Comparison of ENCODE assay signal across 8 mouse cellular contexts in genomic region chr10:128455280-128455679, GRCm38 (mm10). TPM values are rescaled to one million over a fixed set of nuclear protein-coding genes. Genes with fewer than 3 reads are reported as not detected.
A peak's percentile ranks its signal among the peaks of the same experiment; 100 is the strongest.
DNase-seq lines count a peak whose midpoint lies in the region; ATAC-seq and TF ChIP-seq lines count a peak whose summit lies in the region.

No protein-coding gene starts in this region.

- H3K4me1 ChIP-seq in CH12.LX (ENCODE audit: control insufficient read depth in 1 of 2, insufficient read depth in 2 of 2), result peaks cover 0 to 20% of the 10 kb centered on the region in 2 experiments; a peak in 3 of 4 replicates
- peaks cover 0 to 6% of the 10 kb centered on the region in 2 experiments; a peak in 2 of 4 replicates for H3K4me1 ChIP-seq in heart, embryonic 14.5 days (ENCODE audit: control insufficient read depth in 2 of 2, insufficient read depth in 2 of 2, low read length in 2 of 2)
- peaks cover 2% of the 10 kb centered on the region; the same call in 1 of the 2 replicates for H3K4me1 ChIP-seq in liver, postnatal 0 days (ENCODE audit: insufficient read depth)
- peaks cover 2% of the 10 kb centered on the region for H3K4me1 ChIP-seq in neural tube, embryonic 12.5 days
- peaks cover 5% of the 10 kb centered on the region for H3K4me1 ChIP-seq in thymus, adult 2 months (replicated peaks; ENCODE audit: control insufficient read depth, insufficient read depth, low read length)

- H3K27ac ChIP-seq in CH12.LX (ENCODE audit: insufficient read depth, low read depth), result no peak overlapping the region
- H3K27ac ChIP-seq in heart, embryonic 14.5 days (replicated peaks in 1 of 2; ENCODE audit: control insufficient read depth in 1 of 2, insufficient read depth in 1 of 2, low read depth in 2 of 2, low read length in 2 of 2), result no peak overlapping the region
- no peak overlapping the region for H3K27ac ChIP-seq in liver, postnatal 0 days (ENCODE audit: low read depth)
- H3K27ac ChIP-seq in neural tube, embryonic 12.5 days, result no peak overlapping the region
- H3K27ac ChIP-seq in thymus, adult 2 months (ENCODE audit: control insufficient read depth, insufficient read depth, low read length), result no peak overlapping the region

- in situ Hi-C loops in CH12.LX (cut with MboI; ENCODE audit: low pct_ligation_motif_present, low pct_unique_long_range_greater_than_20kb, low sequenced_read_pairs), result no loop called here

- peaks cover 8% of the 10 kb centered on the region for H3K79me2 ChIP-seq in CH12.LX (replicated peaks; ENCODE audit: control insufficient read depth, extremely low read depth, insufficient read depth, poor library complexity, severe bottlenecking)

- H3K4me3 ChIP-seq in CH12.LX (replicated peaks in 1 of 3; ENCODE audit: low read depth in 2 of 3, low read length in 2 of 3, poor library complexity in 1 of 3), result no peak overlapping the region
- H3K4me3 ChIP-seq in heart, embryonic 14.5 days (ENCODE audit: control insufficient read depth in 1 of 2, insufficient read depth in 1 of 2, low read depth in 1 of 2, low read length in 2 of 2), result no peak overlapping the region
- H3K4me3 ChIP-seq in liver, postnatal 0 days (ENCODE audit: low read depth, low read length), result no peak overlapping the region
- H3K4me3 ChIP-seq in neural tube, embryonic 12.5 days, result no peak overlapping the region
- H3K4me3 ChIP-seq in thymus, adult 2 months (ENCODE audit: control insufficient read depth, insufficient read depth, low read length), result no peak overlapping the region

- no peaks in the 10 kb centered on the region for H3K27me3 ChIP-seq in CH12.LX (replicated peaks)
- no peaks in the 10 kb centered on the region for H3K27me3 ChIP-seq in heart, embryonic 14.5 days (ENCODE audit: control insufficient read depth, insufficient read depth, low read length)
- H3K27me3 ChIP-seq in liver, postnatal 0 days (ENCODE audit: insufficient read depth, low read length), result no peaks in the 10 kb centered on the region
- H3K27me3 ChIP-seq in neural tube, embryonic 12.5 days (replicated peaks), result no peaks in the 10 kb centered on the region
- no peaks in the 10 kb centered on the region for H3K27me3 ChIP-seq in thymus, adult 2 months (ENCODE audit: control insufficient read depth, insufficient read depth, low read length)

- dilution Hi-C loops in CH12.LX (cut with MboI; ENCODE audit: extremely low pct_ligation_motif_present, extremely low pct_unique_long_range_greater_than_20kb, low sequenced_read_pairs), result no loop called here

- H3K36me3 ChIP-seq in CH12.LX (replicated peaks in 1 of 2; ENCODE audit: control insufficient read depth in 1 of 2, insufficient read depth in 1 of 2, low read length in 1 of 2), result no peaks in the 10 kb centered on the region
- H3K36me3 ChIP-seq in heart, embryonic 14.5 days (ENCODE audit: control insufficient read depth, insufficient read depth, low read length), result no peaks in the 10 kb centered on the region
- no peaks in the 10 kb centered on the region for H3K36me3 ChIP-seq in liver, postnatal 0 days (replicated peaks; ENCODE audit: insufficient read depth, low read length)
- H3K36me3 ChIP-seq in neural tube, embryonic 12.5 days, result no peaks in the 10 kb centered on the region
- H3K36me3 ChIP-seq in thymus, adult 2 months (ENCODE audit: control insufficient read depth, insufficient read depth, low read length), result no peaks in the 10 kb centered on the region

- TF ChIP-seq CTCF in CH12.LX (conservative IDR thresholded peaks at IDR 0.05 in 1 of 2, IDR thresholded peaks at IDR 0.05 in 1 of 2; ENCODE audit: low read depth in 2 of 2, low read length in 2 of 2), result peak; percentile 11 to 84; a peak in 2 of 4 replicates
- peak; percentile 80 for TF ChIP-seq CTCF in liver, postnatal 0 days (IDR thresholded peaks at IDR 0.05; ENCODE audit: low read depth)
- no peak for TF ChIP-seq CTCF in thymus, adult 2 months (IDR thresholded peaks at IDR 0.05; ENCODE audit: borderline replicate concordance, control insufficient read depth, extremely low read depth, insufficient read depth, low read length, poor library complexity)

- no peaks in the 10 kb centered on the region for H3K9me3 ChIP-seq in CH12.LX (replicated peaks; ENCODE audit: low read length)
- H3K9me3 ChIP-seq in heart, embryonic 14.5 days (ENCODE audit: control insufficient read depth, low read length), result no peaks in the 10 kb centered on the region
- H3K9me3 ChIP-seq in liver, postnatal 0 days (ENCODE audit: low read length), result no peaks in the 10 kb centered on the region
- no peaks in the 10 kb centered on the region for H3K9me3 ChIP-seq in neural tube, embryonic 12.5 days

- 0 out of 2 replicates have a peak overlapping the region, but pooled peaks have one; percentile 37 for H3K4me2 ChIP-seq in CH12.LX (ENCODE audit: insufficient read depth, low read depth, poor library complexity, severe bottlenecking)
- H3K4me2 ChIP-seq in heart, embryonic 14.5 days (ENCODE audit: low read length), result peak overlapping the region; percentile 32; the same call in 1 of the 2 replicates
- peak overlapping the region; percentile 40 for H3K4me2 ChIP-seq in liver, postnatal 0 days (ENCODE audit: low read depth, low read length)
- H3K4me2 ChIP-seq in neural tube, embryonic 12.5 days (replicated peaks), result peak overlapping the region; percentile 38

- TF ChIP-seq EP300 in CH12.LX (IDR thresholded peaks at IDR 0.05; ENCODE audit: low read length), result no peak
- no peak for TF ChIP-seq EP300 in liver, postnatal 0 days (IDR thresholded peaks at IDR 0.05; ENCODE audit: low read depth)

- WGBS in heart, embryonic 14.5 days, result 3% methylated on average over 6 of the region's 6 CpGs
- WGBS in liver, postnatal 0 days (ENCODE audit: insufficient replicate concordance), result 4% methylated on average over 6 of the region's 6 CpGs
- WGBS in neural tube, embryonic 12.5 days, result 6% methylated on average over 6 of the region's 6 CpGs
- 5% methylated on average over 6 of the region's 6 CpGs for WGBS in thymus, adult 2 months

- peak; percentile 89 for DNase-seq in CH12.LX (ENCODE audit: extremely low read depth)
- DNase-seq in brain, adult 2 months (ENCODE audit: low read depth, low spot score), result peak; percentile 96
- peak; percentile 78 for DNase-seq in kidney, postnatal 14 days
- peak; percentile 80 for DNase-seq in liver, postnatal 0 days
- DNase-seq in thymus, adult 2 months, result peak; percentile 63

- peak; percentile 78 for TF ChIP-seq RAD21 in CH12.LX (IDR thresholded peaks at IDR 0.05; ENCODE audit: low read depth, low read length)

- H3K9ac ChIP-seq in CH12.LX (ENCODE audit: insufficient read depth, low read depth), result peak overlapping the region; percentile 11; the same call in 1 of the 2 replicates
- no peak overlapping the region for H3K9ac ChIP-seq in heart, embryonic 14.5 days (ENCODE audit: low read length)
- 0 out of 2 replicates have a peak overlapping the region, but pooled peaks have one; percentile 16 for H3K9ac ChIP-seq in liver, postnatal 0 days (replicated peaks)
- no peak overlapping the region for H3K9ac ChIP-seq in neural tube, embryonic 12.5 days

- peak; percentile 43; the same call in 1 of the 2 replicates for TF ChIP-seq POLR2A in CH12.LX (IDR thresholded peaks at IDR 0.05; ENCODE audit: low read depth, low read length)
- TF ChIP-seq POLR2A in thymus, adult 2 months (IDR thresholded peaks at IDR 0.05; ENCODE audit: control insufficient read depth, extremely low read depth, insufficient read depth, low read length, poor library complexity), result no peak

- ATAC-seq in erythroblast, adult 5-6 weeks (replicated peaks; ENCODE audit: low FRiP score, poor library complexity, severe bottlenecking), result peak; percentile 37; the same call in 1 of the 2 replicates
- no peak for ATAC-seq in heart, embryonic 14.5 days (ENCODE audit: insufficient number of reproducible peaks, insufficient read depth, low FRiP score, low read depth)
- no peak for ATAC-seq in liver, postnatal 0 days
- no peak for ATAC-seq in neural tube, embryonic 12.5 days (ENCODE audit: low FRiP score, low read depth)

RNA-seq across cellular contexts. Expression of gene Smarcc2, which starts 3.8 kb away (rescaled TPM):
- total RNA-seq in CH12.LX (2012; rRNA removed) (20.2 and 24.8 TPM in 2 replicates), CH12.LX (2014; rRNA removed) (6.1 and 7.5 TPM in 2 replicates)
- 39.8 and 42.6 TPM in 2 replicates for polyA plus RNA-seq in CH12.LX (2012; ENCODE audit: insufficient read length, low read depth)
- 22.1 and 31.6 TPM in 2 replicates for total RNA-seq in erythroblast, adult 5-6 weeks (2015; ENCODE audit: low replicate concordance)
- 29.0 and 34.7 TPM in 2 replicates for total RNA-seq in erythroblast, adult 5-6 weeks (2017; ENCODE audit: low replicate concordance)
- 62.4 and 63.7 TPM in 2 replicates for polyA plus RNA-seq in heart, embryonic 14.5 days (2014; fragmentation: Nextera tagmentation; extraction: Ambion mirVana)
- polyA plus RNA-seq in liver, postnatal 0 days (2015; fragmentation: Nextera tagmentation; extraction: Ambion mirVana), result 13.4 and 14.7 TPM in 2 replicates
- 174 and 177 TPM in 2 replicates for polyA plus RNA-seq in neural tube, embryonic 12.5 days (2016; fragmentation: Nextera tagmentation; extraction: Ambion mirVana)
- polyA plus RNA-seq in thymus, adult 2 months (2012; rRNA removed), result 176 and 211 TPM in 2 replicates

RNA-seq across cellular contexts. Expression of gene Myl6, which starts 38.7 kb away (rescaled TPM):
- total RNA-seq in CH12.LX (2012; rRNA removed) (555 and 601 TPM in 2 replicates), CH12.LX (2014; rRNA removed) (560 and 610 TPM in 2 replicates)
- polyA plus RNA-seq in CH12.LX (2012; ENCODE audit: insufficient read length, low read depth), result 366 and 413 TPM in 2 replicates
- 410 and 475 TPM in 2 replicates for total RNA-seq in erythroblast, adult 5-6 weeks (2015; ENCODE audit: low replicate concordance)
- total RNA-seq in erythroblast, adult 5-6 weeks (2017; ENCODE audit: low replicate concordance), result 558 TPM in 2 replicates
- 1,060 and 1,246 TPM in 2 replicates for polyA plus RNA-seq in heart, embryonic 14.5 days (2014; fragmentation: Nextera tagmentation; extraction: Ambion mirVana)
- polyA plus RNA-seq in liver, postnatal 0 days (2015; fragmentation: Nextera tagmentation; extraction: Ambion mirVana), result 437 and 442 TPM in 2 replicates
- polyA plus RNA-seq in neural tube, embryonic 12.5 days (2016; fragmentation: Nextera tagmentation; extraction: Ambion mirVana), result 879 and 909 TPM in 2 replicates
- 445 and 566 TPM in 2 replicates for polyA plus RNA-seq in thymus, adult 2 months (2012; rRNA removed)

RNA-seq across cellular contexts. Expression of gene Myl6b, which starts 43.2 kb away (rescaled TPM):
- total RNA-seq in CH12.LX (2012; rRNA removed) (2.5 and 2.6 TPM in 2 replicates), CH12.LX (2014; rRNA removed) (0.39 and 1.1 TPM in 2 replicates)
- 3.2 and 3.9 TPM in 2 replicates for polyA plus RNA-seq in CH12.LX (2012; ENCODE audit: insufficient read length, low read depth)
- 5.4 TPM in 1 of 2 replicates, not detected in the other for total RNA-seq in erythroblast, adult 5-6 weeks (2015; ENCODE audit: low replicate concordance)
- total RNA-seq in erythroblast, adult 5-6 weeks (2017; ENCODE audit: low replicate concordance), result 0.85 TPM in 1 of 2 replicates, not detected in the other
- polyA plus RNA-seq in heart, embryonic 14.5 days (2014; fragmentation: Nextera tagmentation; extraction: Ambion mirVana), result 5.0 and 5.5 TPM in 2 replicates
- 1.5 and 1.7 TPM in 2 replicates for polyA plus RNA-seq in liver, postnatal 0 days (2015; fragmentation: Nextera tagmentation; extraction: Ambion mirVana)
- polyA plus RNA-seq in neural tube, embryonic 12.5 days (2016; fragmentation: Nextera tagmentation; extraction: Ambion mirVana), result 3.1 and 3.9 TPM in 2 replicates
- 2.7 and 3.9 TPM in 2 replicates for polyA plus RNA-seq in thymus, adult 2 months (2012; rRNA removed)

RNA-seq across cellular contexts. Expression of gene Rnf41, which starts 43.8 kb away (rescaled TPM):
- total RNA-seq in CH12.LX (2012; rRNA removed) (19.9 and 20.1 TPM in 2 replicates), CH12.LX (2014; rRNA removed) (15.3 and 15.9 TPM in 2 replicates)
- polyA plus RNA-seq in CH12.LX (2012; ENCODE audit: insufficient read length, low read depth), result 17.4 TPM in 2 replicates
- 2.9 and 4.6 TPM in 2 replicates for total RNA-seq in erythroblast, adult 5-6 weeks (2015; ENCODE audit: low replicate concordance)
- total RNA-seq in erythroblast, adult 5-6 weeks (2017; ENCODE audit: low replicate concordance), result 2.9 and 3.3 TPM in 2 replicates
- 23.7 and 24.6 TPM in 2 replicates for polyA plus RNA-seq in heart, embryonic 14.5 days (2014; fragmentation: Nextera tagmentation; extraction: Ambion mirVana)
- polyA plus RNA-seq in liver, postnatal 0 days (2015; fragmentation: Nextera tagmentation; extraction: Ambion mirVana), result 7.2 and 7.3 TPM in 2 replicates
- polyA plus RNA-seq in neural tube, embryonic 12.5 days (2016; fragmentation: Nextera tagmentation; extraction: Ambion mirVana), result 61.3 and 61.4 TPM in 2 replicates
- polyA plus RNA-seq in thymus, adult 2 months (2012; rRNA removed), result 37.8 and 40.4 TPM in 2 replicates

RNA-seq across cellular contexts. Expression of gene Nabp2, which starts 44.0 kb away (rescaled TPM):
- 43.7 and 45.8 TPM in 2 replicates for total RNA-seq in CH12.LX (2012; rRNA removed)
- 40.3 and 46.9 TPM in 2 replicates for total RNA-seq in CH12.LX (2014; rRNA removed)
- polyA plus RNA-seq in CH12.LX (2012; ENCODE audit: insufficient read length, low read depth), result 123 and 147 TPM in 2 replicates
- 11.1 and 20.1 TPM in 2 replicates for total RNA-seq in erythroblast, adult 5-6 weeks (2015; ENCODE audit: low replicate concordance)
- total RNA-seq in erythroblast, adult 5-6 weeks (2017; ENCODE audit: low replicate concordance), result 7.4 and 15.2 TPM in 2 replicates
- polyA plus RNA-seq in heart, embryonic 14.5 days (2014; fragmentation: Nextera tagmentation; extraction: Ambion mirVana), result 64.5 and 66.6 TPM in 2 replicates
- polyA plus RNA-seq in liver, postnatal 0 days (2015; fragmentation: Nextera tagmentation; extraction: Ambion mirVana), result 33.7 and 33.8 TPM in 2 replicates
- 109 and 115 TPM in 2 replicates for polyA plus RNA-seq in neural tube, embryonic 12.5 days (2016; fragmentation: Nextera tagmentation; extraction: Ambion mirVana)
- polyA plus RNA-seq in thymus, adult 2 months (2012; rRNA removed), result 18.0 and 20.8 TPM in 2 replicates

Comparison
In these comparisons a context has a peak if more than half of its experiments do, and no peak if none do; other contexts are left out.
1. H3K9ac ChIP-seq: peak in CH12.LX (single experiment) and liver, postnatal 0 days (single experiment); none in heart, embryonic 14.5 days (single experiment) and neural tube, embryonic 12.5 days (single experiment).
2. Peak in every context shown above with its lines, with median percentiles within 50 percentile points of each other: DNase-seq and H3K4me2 ChIP-seq.